Mouse (Mus musculus) midbrain, embryonic 11.5 days (tissue): ENCODE measurements at regions not wholly inside any gene's neighbourhood (a gene's known extent, or its start where the extent isn't known, plus 50 kb on each side); places are given as distances from the start of the nearest gene placed in this dataset.

Source experiments
- ATAC-seq: fragments of 200-750 bp; cut with Nextera tagmentation; 2 replicates; pipeline ENCODE4 v1.8.0; 2017; ENCODE audit warnings: moderate TSS enrichment, moderate library complexity; ENCODE audit not compliant: low FRiP score
- DNase-seq: peaks from one replicate; pipeline ENCODE4 v3.0.0; 2015; ENCODE audit warnings: low spot score; ENCODE audit errors: missing footprints
- H3K27ac ChIP-seq: fragments of 300-500 bp; sonication (generic); 2 replicates; pipeline ENCODE4 v1.5.1; 2014; ENCODE audit warnings: low read depth, low read length
- H3K27me3 ChIP-seq: fragments of 300-500 bp; sonication (generic); 2 replicates; pipeline ENCODE4 v1.6.1; 2014; ENCODE audit warnings: mild to moderate bottlenecking, low read length, moderate library complexity, mixed read lengths; ENCODE audit not compliant: control insufficient read depth, insufficient read depth
- H3K36me3 ChIP-seq: fragments of 300-500 bp; sonication (generic); 2 replicates; pipeline ENCODE4 v1.6.1; 2014; ENCODE audit warnings: mild to moderate bottlenecking, low read length, moderate library complexity, mixed read lengths; ENCODE audit not compliant: control insufficient read depth, insufficient read depth
- H3K4me1 ChIP-seq: fragments of 300-500 bp; sonication (generic); 2 replicates; pipeline ENCODE4 v1.6.1; 2014; ENCODE audit warnings: low read length; ENCODE audit not compliant: control insufficient read depth, insufficient read depth
- H3K4me2 ChIP-seq: fragments of 300-500 bp; sonication (generic); 2 replicates; pipeline ENCODE4 v1.6.1; 2014; ENCODE audit warnings: mild to moderate bottlenecking, moderate library complexity
- H3K4me3 ChIP-seq: fragments of 300-500 bp; sonication (generic); 2 replicates; pipeline ENCODE4 v1.5.1; 2014; ENCODE audit warnings: low read depth, low read length
- H3K9ac ChIP-seq: fragments of 300-500 bp; sonication (generic); 2 replicates; pipeline ENCODE4 v1.6.1; 2014; ENCODE audit warnings: low read length
- H3K9me3 ChIP-seq: fragments of 300-500 bp; sonication (generic); 2 replicates; pipeline ENCODE4 v1.6.1; 2016; ENCODE audit warnings: low read length; ENCODE audit not compliant: control insufficient read depth
- WGBS: fragments of 180-500 bp; shearing (Covaris S2); extraction: QIAGEN DNeasy Blood & Tissue Kit; methylation state at CpG from one replicate; pipeline ENCODE4 v1.1.7; 2014; 5-methylcytosine and 5-hydroxymethylcytosine counted together

DNA sequence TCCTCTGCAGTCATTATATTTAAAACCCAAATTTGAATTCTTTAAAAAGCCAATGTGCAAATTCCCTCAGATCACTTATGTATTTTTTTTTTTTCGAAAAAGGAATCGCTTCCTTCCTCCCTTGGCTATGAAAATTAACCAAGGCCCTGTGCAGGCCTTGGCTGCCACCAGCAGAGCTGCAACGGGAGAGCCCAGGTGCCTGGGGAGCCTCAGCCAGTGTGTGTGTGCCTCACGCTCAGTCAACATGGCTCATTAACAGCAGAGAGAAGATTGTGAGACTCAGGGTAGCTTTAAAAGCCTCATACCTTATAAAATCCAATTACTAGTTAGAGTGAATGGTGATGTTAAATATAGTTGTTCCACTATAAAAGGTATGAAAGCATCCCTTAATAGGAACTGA, 148.6 kb downstream of the Mex3b start:
- Histone ChIP-seq H3K4me1 (peaks cover 11% of the 10 kb centered on the region), H3K4me3 (no peak overlapping the region), H3K9ac (0 out of 2 replicates have a peak overlapping the region, but pooled peaks have one; percentile 1), H3K36me3 (no peaks in the 10 kb centered on the region), H3K9me3 (no peaks in the 10 kb centered on the region), H3K27me3 (no peaks in the 10 kb centered on the region), H3K27ac (no peak overlapping the region; the same call in 1 of the 2 replicates), H3K4me2 (0 out of 2 replicates have a peak overlapping the region, but pooled peaks have one; percentile 2)
- ATAC-seq (peak; percentile 74), DNase-seq (no peak)
- 13% methylated on average over 4 of the region's 4 CpGs for WGBS

DNA sequence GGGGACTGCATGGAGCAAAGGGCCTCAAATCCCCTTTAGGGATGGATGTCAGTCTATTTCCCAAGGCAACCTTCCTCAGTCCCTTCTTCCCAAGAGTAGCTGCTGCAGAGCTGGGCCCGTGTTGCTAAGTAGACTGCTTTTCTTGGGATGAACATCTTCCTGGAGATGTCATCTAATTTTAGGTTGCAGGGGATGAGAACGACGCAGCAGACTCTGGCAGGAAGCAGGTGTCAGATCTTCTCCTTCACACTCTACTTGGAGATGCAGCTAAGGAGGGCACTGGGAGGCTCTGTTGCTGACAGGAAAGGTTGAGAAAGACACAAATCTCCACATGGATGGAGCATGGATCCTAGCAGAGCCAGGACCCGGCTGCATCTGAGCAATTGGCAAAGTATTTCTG, 149.4 kb downstream of the Mex3b start:
- ATAC-seq, result no peak
- Histone ChIP-seq H3K4me1 (peaks cover 11% of the 10 kb centered on the region), H3K27me3 (no peaks in the 10 kb centered on the region), H3K27ac (no peak overlapping the region), H3K9ac (no peak overlapping the region), H3K4me3 (no peak overlapping the region), H3K4me2 (no peak overlapping the region), H3K36me3 (no peaks in the 10 kb centered on the region), H3K9me3 (no peaks in the 10 kb centered on the region)
- DNase-seq, result no peak
- WGBS, result 54% methylated on average over 4 of the region's 4 CpGs

DNA sequence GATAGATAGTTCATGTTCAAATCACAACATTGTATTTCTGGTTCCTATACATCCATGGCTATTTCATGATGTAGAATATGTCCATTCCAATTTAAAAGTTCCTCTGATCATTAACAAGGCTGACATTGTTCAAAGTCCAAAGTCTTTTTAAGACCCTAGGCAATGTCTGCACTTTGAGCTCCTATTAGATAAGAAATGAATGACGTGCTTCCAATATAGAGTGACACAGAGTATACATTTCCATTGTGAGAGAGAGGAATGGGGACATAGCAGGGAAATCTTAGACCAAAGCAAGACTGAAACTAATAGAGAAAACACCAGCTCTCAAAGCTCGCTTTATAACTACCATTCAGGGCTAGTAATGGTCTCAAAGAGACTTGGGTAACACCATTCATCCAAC, 153.5 kb downstream of the Mex3b start:
- WGBS, result 90% methylated on average over 2 of the region's 2 CpGs
- no peaks in the 10 kb centered on the region for H3K27me3 ChIP-seq
- H3K36me3 ChIP-seq, result no peaks in the 10 kb centered on the region
- H3K9ac ChIP-seq, result no peak overlapping the region
- peaks cover 3% of the 10 kb centered on the region for H3K4me1 ChIP-seq
- H3K4me2 ChIP-seq, result no peak overlapping the region
- no peak overlapping the region for H3K4me3 ChIP-seq
- H3K9me3 ChIP-seq, result no peaks in the 10 kb centered on the region
- DNase-seq (no peak), ATAC-seq (no peak)
- no peak overlapping the region for H3K27ac ChIP-seq

DNA sequence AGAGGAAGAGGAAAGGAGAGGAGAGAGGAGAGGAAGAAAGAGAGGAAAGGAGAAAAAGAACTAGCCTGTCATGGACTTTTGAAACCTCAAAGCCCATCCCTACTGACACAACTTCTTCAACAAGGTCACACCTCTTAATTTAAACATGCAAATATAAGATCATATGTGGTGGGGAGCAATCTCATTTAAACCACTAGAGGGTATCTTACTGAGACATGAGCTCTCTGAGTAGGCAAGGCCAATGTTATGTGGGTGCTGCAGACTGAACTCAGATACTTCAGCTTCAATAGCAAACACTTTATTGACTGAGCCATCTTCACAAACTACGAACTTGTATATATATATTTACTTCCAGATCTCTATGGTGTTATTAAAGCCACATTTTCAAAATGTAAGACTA, 156.9 kb downstream of the Mex3b start:
- H3K4me1 ChIP-seq, result no peaks in the 10 kb centered on the region
- H3K27ac ChIP-seq, result no peak overlapping the region
- no peaks in the 10 kb centered on the region for H3K36me3 ChIP-seq
- no peak overlapping the region for H3K9ac ChIP-seq
- no peak overlapping the region for H3K4me2 ChIP-seq
- no peak overlapping the region for H3K4me3 ChIP-seq
- H3K27me3 ChIP-seq, result no peaks in the 10 kb centered on the region
- no peaks in the 10 kb centered on the region for H3K9me3 ChIP-seq
- no peak for DNase-seq
- 96% methylated on average over 1 of the region's 1 CpGs for WGBS
- no peak for ATAC-seq

DNA sequence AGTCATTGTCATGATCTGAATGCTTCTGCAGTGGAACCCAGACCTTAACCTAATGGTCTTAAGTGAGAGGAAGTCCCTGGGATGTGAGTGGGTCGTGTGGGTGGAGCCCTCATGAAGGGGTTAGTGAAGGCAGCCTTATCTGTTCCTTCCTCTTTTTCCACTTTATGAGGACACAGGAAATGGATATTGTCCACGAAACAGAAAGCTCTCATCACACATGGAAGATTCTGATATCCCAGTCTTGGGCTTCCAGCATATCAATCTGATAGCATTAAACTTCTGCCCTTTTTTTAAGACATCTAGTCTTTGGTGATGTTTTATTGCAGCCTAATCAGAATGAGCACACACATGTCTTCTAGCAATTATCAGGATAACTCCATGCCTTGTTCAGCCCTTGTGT, 164.0 kb downstream of the Mex3b start:
- DNase-seq (no peak), ATAC-seq (no peak)
- no peak overlapping the region for H3K9ac ChIP-seq
- no peaks in the 10 kb centered on the region for H3K36me3 ChIP-seq
- no peak overlapping the region for H3K27ac ChIP-seq
- no peak overlapping the region for H3K4me3 ChIP-seq
- no peak overlapping the region for H3K4me2 ChIP-seq
- H3K4me1 ChIP-seq, result no peaks in the 10 kb centered on the region
- H3K9me3 ChIP-seq, result no peaks in the 10 kb centered on the region
- WGBS, result 75% methylated on average over 2 of the region's 2 CpGs
- H3K27me3 ChIP-seq, result no peaks in the 10 kb centered on the region

DNA sequence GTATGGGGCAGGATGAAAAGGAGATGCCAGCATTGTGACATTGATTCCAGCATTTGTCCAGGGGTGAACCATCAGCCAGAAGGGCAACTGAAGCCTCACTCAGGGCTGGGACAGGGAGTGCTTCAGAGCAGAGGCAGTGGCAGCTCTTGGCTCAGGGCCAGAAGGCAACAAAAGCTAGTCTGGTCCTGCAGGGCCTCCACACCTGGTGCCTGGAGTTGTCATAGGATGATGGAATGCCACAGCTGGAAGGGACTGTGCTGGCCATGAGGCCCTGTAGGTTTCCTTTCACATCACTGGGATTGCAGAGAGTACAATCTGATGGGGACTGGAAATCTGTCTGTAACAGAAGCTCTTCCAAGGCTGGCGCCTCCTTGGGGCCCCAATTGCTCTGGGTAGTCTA, 164.9 kb downstream of the Mex3b start:
- ATAC-seq, result no peak
- Histone ChIP-seq H3K27me3 (no peaks in the 10 kb centered on the region), H3K36me3 (no peaks in the 10 kb centered on the region), H3K9me3 (no peaks in the 10 kb centered on the region), H3K4me3 (no peak overlapping the region), H3K27ac (no peak overlapping the region), H3K9ac (no peak overlapping the region), H3K4me2 (no peak overlapping the region), H3K4me1 (peaks cover 6% of the 10 kb centered on the region)
- 80% methylated on average over 1 of the region's 1 CpGs for WGBS
- DNase-seq, result no peak

DNA sequence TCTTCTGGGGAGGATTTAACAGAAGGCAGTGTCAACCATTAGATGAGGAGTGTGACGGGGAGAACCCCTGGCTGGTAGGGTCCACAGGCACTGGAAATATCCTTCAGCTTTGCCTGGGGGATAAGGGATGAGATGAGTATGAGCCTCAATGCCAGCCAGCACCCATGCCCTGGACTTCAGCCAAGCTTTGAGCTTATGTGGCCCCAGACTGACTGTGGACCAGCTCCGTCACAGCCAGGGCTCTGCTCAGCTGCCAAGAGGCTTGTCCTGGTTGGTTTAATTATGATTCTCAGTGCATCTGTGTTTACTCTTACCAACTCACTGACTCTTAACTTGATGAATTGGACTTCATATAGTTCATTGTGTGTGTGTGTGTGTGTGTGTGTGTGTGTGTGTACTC, 165.8 kb downstream of the Mex3b start:
- Histone ChIP-seq H3K36me3 (no peaks in the 10 kb centered on the region), H3K4me2 (no peak overlapping the region), H3K27ac (no peak overlapping the region), H3K4me3 (no peak overlapping the region), H3K27me3 (no peaks in the 10 kb centered on the region), H3K9me3 (no peaks in the 10 kb centered on the region), H3K4me1 (peaks cover 14% of the 10 kb centered on the region), H3K9ac (no peak overlapping the region)
- WGBS, result 98% methylated on average over 2 of the region's 2 CpGs
- DNase-seq (no peak), ATAC-seq (no peak)

DNA sequence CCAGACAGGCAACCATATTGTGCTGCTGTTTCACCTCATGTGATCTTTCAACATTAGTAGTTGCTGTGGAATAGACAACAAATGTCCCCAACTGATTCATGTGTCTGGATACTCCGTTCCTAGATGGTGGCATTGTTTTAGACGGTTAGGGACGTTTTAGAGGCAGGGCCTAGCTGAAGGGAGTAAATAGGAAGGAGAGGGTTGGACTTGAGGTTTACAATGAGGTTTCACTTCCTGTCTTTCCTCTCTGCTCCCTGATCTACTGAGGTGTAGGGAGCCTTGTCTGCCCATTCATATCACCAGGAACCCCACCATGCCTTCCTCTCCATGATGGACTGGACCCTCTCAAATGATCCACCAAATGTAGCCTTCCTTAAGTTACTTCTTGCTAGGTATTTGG, 168.1 kb downstream of the Mex3b start:
- Histone ChIP-seq H3K9ac (no peak overlapping the region), H3K9me3 (no peaks in the 10 kb centered on the region), H3K36me3 (no peaks in the 10 kb centered on the region), H3K27ac (no peak overlapping the region), H3K4me3 (no peak overlapping the region), H3K27me3 (no peaks in the 10 kb centered on the region), H3K4me2 (no peak overlapping the region), H3K4me1 (peaks cover 18% of the 10 kb centered on the region)
- DNase-seq (no peak), ATAC-seq (no peak)
- 89% methylated on average over 3 of the region's 3 CpGs for WGBS

DNA sequence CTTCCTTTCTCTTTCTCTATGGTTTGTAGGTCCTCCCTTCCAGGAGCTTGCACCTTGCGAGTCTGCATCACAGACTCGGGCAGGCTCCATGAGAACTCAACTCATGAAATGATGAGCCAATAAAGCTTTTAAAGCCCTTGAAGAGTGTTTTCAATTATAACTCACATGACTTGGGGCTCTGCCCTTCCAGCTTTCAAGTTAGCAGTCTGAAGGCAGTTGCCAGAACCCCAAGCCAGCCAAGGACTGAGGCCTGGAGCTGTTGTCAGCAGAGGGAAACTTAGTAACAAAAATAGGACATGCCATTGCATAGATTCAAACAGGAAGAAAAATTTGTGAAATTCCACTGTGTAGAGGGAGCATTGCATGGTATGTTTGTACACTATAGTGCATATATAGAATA, 169.3 kb downstream of the Mex3b start:
- Histone ChIP-seq H3K27ac (peak overlapping the region; percentile 25; the same call in 1 of the 2 replicates), H3K9me3 (no peaks in the 10 kb centered on the region), H3K4me3 (no peak overlapping the region), H3K36me3 (no peaks in the 10 kb centered on the region), H3K27me3 (no peaks in the 10 kb centered on the region), H3K4me1 (peaks cover 18% of the 10 kb centered on the region), H3K9ac (no peak overlapping the region), H3K4me2 (no peak overlapping the region)
- ATAC-seq (no peak; the same call in 1 of the 2 replicates), DNase-seq (peak; percentile 88)
- 26% methylated on average over 2 of the region's 2 CpGs for WGBS

DNA sequence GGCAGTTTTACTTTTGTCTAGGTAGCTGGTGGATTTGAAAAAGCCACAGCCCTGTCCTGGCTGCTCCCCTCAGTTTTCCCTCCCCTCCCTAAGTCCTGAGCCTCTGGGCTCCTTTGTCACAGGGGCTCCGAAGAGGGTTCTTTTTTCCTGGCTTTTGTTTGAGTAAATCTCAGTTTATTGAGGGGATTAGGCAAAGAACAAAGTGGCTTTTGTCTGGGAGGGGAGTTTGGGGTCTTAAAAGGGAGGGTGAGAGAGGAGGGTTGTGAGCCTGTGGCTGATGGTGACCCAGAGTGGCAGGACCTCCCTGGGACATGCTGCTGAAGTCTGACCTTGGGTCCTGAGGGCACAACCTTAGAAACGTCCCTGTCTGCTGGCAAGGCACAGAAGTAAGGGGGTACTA, 170.0 kb downstream of the Mex3b start:
- Histone ChIP-seq H3K9ac (no peak overlapping the region; the same call in 1 of the 2 replicates), H3K4me1 (peaks cover 18% of the 10 kb centered on the region), H3K27ac (peak overlapping the region; percentile 40; the same call in 1 of the 2 replicates), H3K27me3 (no peaks in the 10 kb centered on the region), H3K9me3 (no peaks in the 10 kb centered on the region), H3K36me3 (no peaks in the 10 kb centered on the region), H3K4me2 (no peak overlapping the region), H3K4me3 (no peak overlapping the region)
- 0% methylated on average over 2 of the region's 2 CpGs for WGBS
- DNase-seq (peak; percentile 92), ATAC-seq (peak; percentile 93)
